Mouse (Mus musculus) megakaryocyte, embryonic 14.5 days (primary cell): ENCODE measurements around the gene Cdr2l.

Experiments used
- FLI1 ChIP-seq: IDR thresholded peaks from 2 replicates; pipeline ENCODE4 v1.6.1; 2012; ENCODE audit warnings: low read length, inconsistent platforms, mixed read lengths
- GATA1 ChIP-seq: IDR thresholded peaks from 3 replicates; pipeline ENCODE4 v1.6.1; 2012; ENCODE audit warnings: mixed read lengths, low read length, inconsistent platforms, borderline replicate concordance

GRCm38 (mm10) chr11:115430561-115430960 lies 48.8 kb downstream of the Cdr2l start:
- TF ChIP-seq GATA1 (no peak), FLI1 (no peak)
